Mouse (Mus musculus): ENCODE measurements at regions not wholly inside any gene's neighbourhood (a gene's known extent, or its start where the extent isn't known, plus 50 kb on each side); places are given as distances from the start of the nearest gene placed in this dataset.
A peak's percentile ranks its signal among the peaks of the same experiment; 100 is the strongest.

GRCm38 (mm10) chr6:143326956-143327722 lies 160.1 kb downstream of the Etnk1 start:
- in situ Hi-C loops (cut with MboI; ENCODE audit: low pct_ligation_motif_present, low pct_unique_long_range_greater_than_20kb, low sequenced_read_pairs) = no loop called here
- Histone ChIP-seq H3K79me2 (replicated peaks; ENCODE audit: control insufficient read depth, extremely low read depth, insufficient read depth, poor library complexity, severe bottlenecking) (no peaks in the 10 kb centered on the region), H3K9me3 (replicated peaks; ENCODE audit: low read length) (no peaks in the 10 kb centered on the region), H3K27me3 (replicated peaks) (no peaks in the 10 kb centered on the region), H3K27ac (ENCODE audit: insufficient read depth, low read depth) (no peak overlapping the region), H3K4me3 (replicated peaks in 1 of 3; ENCODE audit: low read depth in 2 of 3, low read length in 2 of 3, poor library complexity in 1 of 3) (peak overlapping the region; percentile 43 to 67 (median 49)), H3K4me2 (ENCODE audit: insufficient read depth, low read depth, poor library complexity, severe bottlenecking) (peak overlapping the region; percentile 79), H3K9ac (ENCODE audit: insufficient read depth, low read depth) (peak overlapping the region; percentile 32; the same call in 1 of the 2 replicates), H3K36me3 (replicated peaks in 1 of 2; ENCODE audit: control insufficient read depth in 1 of 2, insufficient read depth in 1 of 2, low read length in 1 of 2) (no peaks in the 10 kb centered on the region), H3K4me1 (ENCODE audit: control insufficient read depth in 1 of 2, insufficient read depth in 2 of 2) (peaks cover 0 to 10% of the 10 kb centered on the region in 2 experiments; a peak in 2 of 4 replicates)
- DNase-seq (ENCODE audit: extremely low read depth) = peak; percentile 92
- no peak for TF ChIP-seq HCFC1 (IDR thresholded peaks at IDR 0.05; ENCODE audit: low read depth, low read length)
- no peak for TF ChIP-seq SIN3A (IDR thresholded peaks at IDR 0.05; ENCODE audit: low read length)
- TF ChIP-seq CTCF (conservative IDR thresholded peaks at IDR 0.05 in 1 of 2, IDR thresholded peaks at IDR 0.05 in 1 of 2; ENCODE audit: low read depth in 2 of 2, low read length in 2 of 2) = no peak
- peak; percentile 22; the same call in 1 of the 2 replicates for TF ChIP-seq MAFK (IDR thresholded peaks at IDR 0.05; ENCODE audit: insufficient replicate concordance, low read length)
- no peak for TF ChIP-seq ZNF384 (IDR thresholded peaks at IDR 0.05; ENCODE audit: low read depth, low read length)
- TF ChIP-seq MAZ (IDR thresholded peaks at IDR 0.05; ENCODE audit: low read depth, low read length) = no peak; the same call in 1 of the 2 replicates
- 0 out of 2 replicates have a peak, but pooled peaks have one; percentile 25 for TF ChIP-seq IRF4 (IDR thresholded peaks at IDR 0.05; ENCODE audit: low read depth, low read length)
- no peak for TF ChIP-seq UBTF (IDR thresholded peaks at IDR 0.05; ENCODE audit: low read depth, low read length)
- 0 out of 2 replicates have a peak, but pooled peaks have one; percentile 36 for TF ChIP-seq TCF12 (IDR thresholded peaks at IDR 0.05; ENCODE audit: low read depth, low read length)
- TF ChIP-seq CHD2 (IDR thresholded peaks at IDR 0.05; ENCODE audit: low read length) = no peak
- no peak for TF ChIP-seq JUN (IDR thresholded peaks at IDR 0.05; ENCODE audit: insufficient read depth, low read depth, low read length)
- no peak for TF ChIP-seq EP300 (IDR thresholded peaks at IDR 0.05; ENCODE audit: low read length)
- peak; percentile 32; the same call in 1 of the 2 replicates for TF ChIP-seq ETS1 (conservative IDR thresholded peaks at IDR 0.05; ENCODE audit: low read depth, low read length)
- no peak for TF ChIP-seq E2F4 (IDR thresholded peaks at IDR 0.05; ENCODE audit: insufficient replicate concordance, low read depth, low read length)
- no peak for TF ChIP-seq RAD21 (IDR thresholded peaks at IDR 0.05; ENCODE audit: low read depth, low read length)
- TF ChIP-seq POLR2A (IDR thresholded peaks at IDR 0.05; ENCODE audit: low read depth, low read length) = peak; percentile 42; the same call in 1 of the 2 replicates
- dilution Hi-C loops (cut with MboI; ENCODE audit: extremely low pct_ligation_motif_present, extremely low pct_unique_long_range_greater_than_20kb, low sequenced_read_pairs) = no loop called here

GRCm38 (mm10) chr6:143327788-143328187 lies 160.8 kb downstream of the Etnk1 start:
- dilution Hi-C loops (cut with MboI; ENCODE audit: extremely low pct_ligation_motif_present, extremely low pct_unique_long_range_greater_than_20kb, low sequenced_read_pairs) = no loop called here

More at GRCm38 (mm10) chr6:143327788-143328187, 160.8 kb downstream of the Etnk1 start:
- Histone ChIP-seq H3K79me2 (replicated peaks; ENCODE audit: control insufficient read depth, extremely low read depth, insufficient read depth, poor library complexity, severe bottlenecking) (no peaks in the 10 kb centered on the region), H3K36me3 (replicated peaks in 1 of 2; ENCODE audit: control insufficient read depth in 1 of 2, insufficient read depth in 1 of 2, low read length in 1 of 2) (no peaks in the 10 kb centered on the region), H3K27me3 (replicated peaks) (no peaks in the 10 kb centered on the region), H3K27ac (ENCODE audit: insufficient read depth, low read depth) (no peak overlapping the region), H3K9ac (ENCODE audit: insufficient read depth, low read depth) (peak overlapping the region; percentile 32; the same call in 1 of the 2 replicates), H3K4me2 (ENCODE audit: insufficient read depth, low read depth, poor library complexity, severe bottlenecking) (peak overlapping the region; percentile 79), H3K4me3 (replicated peaks in 1 of 3; ENCODE audit: low read depth in 2 of 3, low read length in 2 of 3, poor library complexity in 1 of 3) (peak overlapping the region in 2 of 3 experiments; percentile 49 to 67), H3K9me3 (replicated peaks; ENCODE audit: low read length) (no peaks in the 10 kb centered on the region), H3K4me1 (ENCODE audit: control insufficient read depth in 1 of 2, insufficient read depth in 2 of 2) (peaks cover 0 to 10% of the 10 kb centered on the region in 2 experiments; a peak in 2 of 4 replicates)
- DNase-seq (ENCODE audit: extremely low read depth) = peak; percentile 46
- TF ChIP-seq CTCF (conservative IDR thresholded peaks at IDR 0.05 in 1 of 2, IDR thresholded peaks at IDR 0.05 in 1 of 2; ENCODE audit: low read depth in 2 of 2, low read length in 2 of 2) = peak; percentile 62 to 65
- no peak for TF ChIP-seq MYC (IDR thresholded peaks at IDR 0.05; ENCODE audit: low read depth, low read length)
- in situ Hi-C loops (cut with MboI; ENCODE audit: low pct_ligation_motif_present, low pct_unique_long_range_greater_than_20kb, low sequenced_read_pairs) = no loop called here

Data from CH12.LX (cell line).